Mouse (Mus musculus) inflammation-experienced regulatory T-cells, adult 6 months (primary cell): ENCODE measurements around the gene Fbxw20. TPM values are rescaled to one million over a fixed set of nuclear protein-coding genes. Genes with fewer than 3 reads are reported as not detected.
"Not testable (repeated sequence)": the region's sequence is repeated elsewhere in the genome, so short reads cannot be mapped to it uniquely, and the experiment has no call there.

Experiments
- ATAC-seq: one replicate; pipeline ENCODE4 v1.8.0; 2017
- polyA plus RNA-seq, 3 experiments: library from polyadenylated mRNA; unstranded; fragments of 100-300 nt; shearing (Covaris generic); gene quantifications; one replicate each; pipeline ENCODE4 v1.2.1; 2017

The Fbxw20 gene
- polyA plus RNA-seq = not detected

- no peak for ATAC-seq
These were observed at the start of gene Fbxw20 for GRCm38 (mm10) chr9:109234654-109235053. TSS of gene Fbxw20 (minus strand) at chr9:109234754.

GRCm38 (mm10) chr9:109263041-109263440, 28.5 kb upstream of the Fbxw20 start:
- no peak for ATAC-seq

GRCm38 (mm10) chr9:109218449-109218848, 16.1 kb downstream of the Fbxw20 start:
- no peak for ATAC-seq

GRCm38 (mm10) chr9:109201347-109201746, 33.2 kb downstream of the Fbxw20 start:
- ATAC-seq = not testable (repeated sequence)

GRCm38 (mm10) chr9:109200349-109200748, 34.2 kb downstream of the Fbxw20 start:
- ATAC-seq = no peak

GRCm38 (mm10) chr9:109199353-109199752, 35.2 kb downstream of the Fbxw20 start:
- ATAC-seq = no peak

- ATAC-seq = not testable (repeated sequence)
These were observed 38.7 kb downstream of the Fbxw20 start, which contains the start of gene Fbxw13 for GRCm38 (mm10) chr9:109195875-109196274. TSS of gene Fbxw13 (minus strand) at chr9:109195975.

- ATAC-seq = no peak
These were observed 57.3 kb downstream of the Fbxw20 start for GRCm38 (mm10) chr9:109177208-109177607.

- no peak for ATAC-seq
These were observed 58.3 kb downstream of the Fbxw20 start for GRCm38 (mm10) chr9:109176301-109176700.

Other genes starting within 250 kb of the Fbxw20 start
- gene Ucn2, start 248.7 kb downstream of the Fbxw20 start, polyA plus RNA-seq = not detected
- 1 to 10 TPM; 2.7 to 4.4 (median 4.2) TPM for gene Pfkfb4, start 243.0 kb downstream of the Fbxw20 start, polyA plus RNA-seq
- 1,000 to 10,000 TPM; 1,866 to 3,808 (median 3,640) TPM for gene Shisa5, start 196.2 kb downstream of the Fbxw20 start, polyA plus RNA-seq
- gene Trex1, start 175.0 kb downstream of the Fbxw20 start, polyA plus RNA-seq = 10 to 100 TPM; 42.7 to 50.3 (median 49.9) TPM
- gene Atrip, start 160.6 kb downstream of the Fbxw20 start, polyA plus RNA-seq = 10 to 100 TPM; 19.2 to 28.2 (median 24.9) TPM
- gene Ccdc51, start 152.3 kb downstream of the Fbxw20 start, polyA plus RNA-seq = 10 to 100 TPM; 12.1 to 15.5 (median 12.3) TPM
- gene Tma7, start 152.2 kb downstream of the Fbxw20 start, polyA plus RNA-seq = 100 to 1,000 TPM; 763 to 998 (median 907) TPM
- 1 to 10 TPM; 1.1 to 1.5 (median 1.1) TPM for gene Plxnb1, start 139.4 kb downstream of the Fbxw20 start, polyA plus RNA-seq
- gene Fbxw21, start 72.7 kb downstream of the Fbxw20 start, polyA plus RNA-seq = not detected
- gene Fbxw13, start 38.8 kb downstream of the Fbxw20 start, polyA plus RNA-seq = not detected
- not detected for gene Fbxw14, start 52.9 kb upstream of the Fbxw20 start, polyA plus RNA-seq
- not detected for gene Fbxw28, start 104.9 kb upstream of the Fbxw20 start, polyA plus RNA-seq
- under 1 TPM in 1 of 3 experiments, not detected in 2; 0.19 TPM for gene Fbxw22, start 169.5 kb upstream of the Fbxw20 start, polyA plus RNA-seq
- not detected for gene Fbxw16, start 214.4 kb upstream of the Fbxw20 start, polyA plus RNA-seq